Mouse (Mus musculus): ENCODE results near the gene Arid2.

Gene Arid2

GRCm38 (mm10) chr15:96345312-96345849, 58.1 kb downstream of the Arid2 start:
- no peak for DNase-seq

DNA sequence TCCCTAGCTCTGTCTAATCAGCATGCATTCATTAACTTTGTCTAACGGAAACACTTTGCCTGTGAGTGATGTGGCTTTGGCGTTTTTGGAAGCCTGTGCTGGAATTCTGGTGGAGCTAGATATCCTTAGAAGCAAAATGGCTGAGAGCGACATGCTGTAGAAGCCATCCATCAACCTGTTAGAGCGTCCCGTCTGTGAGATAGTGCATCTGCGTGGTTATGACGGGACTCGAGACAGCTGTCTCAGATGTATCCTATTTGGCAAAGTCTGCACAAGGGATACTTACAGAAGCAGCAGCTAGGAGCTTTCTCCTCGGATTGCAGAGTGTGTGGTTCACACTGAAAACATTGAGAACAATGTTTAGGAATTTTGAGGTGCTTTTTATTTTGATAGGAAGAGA, 64.1 kb downstream of the Arid2 start:
- no peak for DNase-seq

GRCm38 (mm10) chr15:96358871-96359270, 71.6 kb downstream of the Arid2 start:
- DNase-seq = no peak

GRCm38 (mm10) chr15:96360614-96361013, 73.3 kb downstream of the Arid2 start:
- no peak for DNase-seq

- no peak for DNase-seq
Observed at GRCm38 (mm10) chr15:96365351-96365750, 78.0 kb downstream of the Arid2 start.

DNA sequence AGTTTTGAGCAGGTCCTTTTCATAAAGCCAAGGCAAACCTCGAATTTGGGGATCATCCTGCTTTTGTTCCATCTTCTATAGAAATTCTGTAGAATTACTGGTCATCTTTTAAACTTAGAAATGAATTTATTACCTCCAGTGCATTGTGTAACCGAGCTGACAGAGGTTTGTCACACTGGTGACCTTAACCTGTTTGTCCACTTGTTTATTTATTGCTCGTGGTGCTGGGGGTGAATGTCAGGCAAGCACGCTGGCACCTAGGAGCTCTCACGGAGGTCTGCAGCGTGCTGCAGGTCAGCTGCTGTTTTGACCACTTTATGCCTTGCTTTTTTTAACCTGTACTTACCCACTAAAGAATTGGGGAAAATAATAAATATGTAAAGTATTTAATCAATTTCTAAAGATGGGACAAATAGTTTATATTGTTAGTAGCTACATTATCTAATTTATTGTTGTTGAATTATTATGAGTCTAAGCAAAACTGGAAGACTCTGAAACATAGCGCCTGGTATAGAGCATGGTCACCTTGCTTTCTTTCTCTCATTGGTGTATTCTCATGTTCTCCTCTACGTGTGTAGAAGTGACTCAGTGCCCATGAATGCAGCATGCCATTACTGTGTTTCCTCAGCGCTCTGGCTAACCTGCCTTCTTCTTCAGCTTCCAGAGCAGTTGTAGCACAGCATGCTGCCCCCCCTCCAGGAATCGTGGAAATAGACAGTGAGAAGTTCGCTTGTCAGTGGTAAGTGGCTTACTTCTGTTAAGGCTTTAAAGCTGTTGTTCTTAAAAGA, 79.1 kb downstream of the Arid2 start:
- DNase-seq = no peak

- DNase-seq = no peak
Observed at GRCm38 (mm10) chr15:96371311-96371710, 84.0 kb downstream of the Arid2 start.

GRCm38 (mm10) chr15:96372628-96373027, 85.3 kb downstream of the Arid2 start:
- DNase-seq = no peak

DNA sequence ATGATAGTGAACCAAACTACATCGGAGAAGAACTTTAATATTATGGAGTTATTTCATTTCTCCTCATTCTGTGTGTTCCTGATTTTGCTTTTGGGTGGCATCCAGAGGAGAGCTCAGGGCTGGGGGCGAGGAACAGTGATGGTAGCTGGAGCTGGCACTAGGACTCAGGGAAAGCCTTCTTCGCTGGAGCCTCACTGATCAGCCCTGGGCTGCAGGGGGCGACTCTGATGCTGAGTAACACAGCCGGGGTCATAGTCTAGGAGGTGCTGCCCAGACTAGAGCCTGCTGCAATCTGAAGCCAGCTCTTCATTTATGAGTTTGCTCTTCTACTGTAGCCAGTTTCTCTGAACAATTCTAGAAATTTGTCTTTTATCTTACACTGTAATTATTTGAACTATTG, 85.8 kb downstream of the Arid2 start:
- DNase-seq = peak in 1 of 2 experiments; percentile 7

DNA sequence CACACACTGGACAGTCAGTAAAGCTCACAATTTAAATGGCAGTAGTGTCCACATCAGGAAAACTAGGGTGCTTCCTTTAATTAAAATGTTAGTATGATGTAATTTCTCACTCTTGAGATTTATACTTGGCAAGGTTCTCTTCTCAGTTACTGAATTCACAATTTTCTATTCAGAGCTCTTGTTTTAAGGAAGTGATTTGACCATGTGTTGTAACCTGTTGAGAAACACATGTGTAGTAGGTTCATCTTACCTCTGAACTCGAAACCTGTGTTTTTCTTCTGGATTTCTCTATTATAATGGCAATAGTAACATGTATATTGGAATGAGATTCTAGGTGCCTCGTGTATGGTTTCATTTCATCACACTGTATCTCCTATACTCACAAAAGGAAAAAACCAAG, 88.9 kb downstream of the Arid2 start:
- no peak for DNase-seq

GRCm38 (mm10) chr15:96377263-96377662, 89.9 kb downstream of the Arid2 start:
- no peak for DNase-seq

DNA sequence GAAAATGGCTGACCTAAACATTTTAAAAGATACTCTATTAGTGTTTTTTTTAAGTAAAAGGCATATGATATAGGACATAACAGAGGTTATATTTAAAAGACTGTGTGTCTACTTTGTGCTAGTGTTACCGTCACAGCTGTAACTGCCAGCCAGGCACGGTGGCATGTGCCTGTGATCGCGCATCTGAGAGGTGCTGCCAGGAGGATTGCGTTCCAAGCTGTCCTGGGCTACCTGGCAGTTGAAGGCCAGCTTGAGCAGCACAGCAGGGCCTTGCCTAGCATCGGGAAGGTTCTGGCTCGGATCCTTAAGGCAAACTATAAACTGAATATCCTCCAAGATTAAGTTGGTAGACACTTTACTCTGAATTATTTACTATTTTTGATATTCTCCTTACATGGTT, 90.4 kb downstream of the Arid2 start:
- DNase-seq = no peak

DNA sequence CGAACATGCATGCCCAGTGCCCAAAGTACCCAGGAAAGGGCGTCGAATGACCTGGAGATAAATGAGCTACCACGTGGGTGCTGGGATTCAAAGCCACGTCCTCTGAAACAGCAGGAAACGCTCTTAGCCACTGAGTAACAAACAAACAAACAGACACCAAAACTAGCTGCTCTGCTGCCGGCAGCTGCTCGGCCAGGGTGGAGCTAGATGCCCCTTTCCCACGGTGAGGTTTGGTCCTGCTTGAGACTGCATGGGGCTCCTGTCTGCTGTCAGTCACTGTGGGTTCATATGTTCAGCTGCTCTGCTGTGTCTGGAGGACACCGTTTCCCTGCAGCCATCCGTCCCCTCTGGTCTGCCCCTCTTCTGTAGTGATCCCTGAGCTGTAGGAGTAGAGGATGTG, 94.9 kb downstream of the Arid2 start:
- DNase-seq = no peak

DNA sequence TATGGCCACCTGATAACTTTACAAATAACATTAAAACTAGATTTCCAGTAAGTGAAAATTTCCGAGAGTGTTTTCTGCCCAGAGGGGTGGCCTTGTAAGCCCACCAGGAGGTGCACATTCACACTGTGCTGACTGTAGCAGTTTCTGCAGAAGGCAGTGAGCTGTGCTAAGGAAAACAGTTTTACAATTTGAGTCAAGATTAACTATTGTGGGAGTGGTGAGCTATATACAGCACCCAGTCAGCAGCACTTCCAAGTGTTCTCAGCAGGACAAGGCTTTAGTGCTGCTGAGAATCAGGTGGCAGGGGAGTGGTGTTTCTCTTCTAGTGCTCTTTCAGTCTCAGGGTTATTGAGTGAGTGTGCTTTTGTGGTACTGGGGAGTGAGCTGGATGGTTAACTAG, 101.2 kb downstream of the Arid2 start:
- no peak for DNase-seq

DNA sequence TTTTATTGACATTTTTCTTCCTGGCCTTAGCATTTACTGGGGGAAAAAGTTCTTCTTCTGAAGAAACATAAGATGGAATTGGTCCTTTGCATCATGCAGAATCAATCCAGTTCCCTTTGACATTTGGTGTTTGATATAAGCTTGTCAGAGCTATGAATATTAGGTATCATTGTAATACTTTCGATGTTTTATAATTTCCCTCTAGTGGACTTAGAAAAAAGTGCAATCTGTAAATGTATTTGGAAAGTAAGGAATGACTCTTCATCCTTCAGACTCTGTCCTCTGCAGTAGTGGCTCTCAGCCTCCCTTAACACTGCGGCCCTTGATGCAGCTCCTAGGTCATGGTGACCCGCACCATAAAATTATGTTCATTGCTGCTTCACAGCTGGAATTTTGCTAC, 105.6 kb downstream of the Arid2 start:
- no peak for DNase-seq

DNA sequence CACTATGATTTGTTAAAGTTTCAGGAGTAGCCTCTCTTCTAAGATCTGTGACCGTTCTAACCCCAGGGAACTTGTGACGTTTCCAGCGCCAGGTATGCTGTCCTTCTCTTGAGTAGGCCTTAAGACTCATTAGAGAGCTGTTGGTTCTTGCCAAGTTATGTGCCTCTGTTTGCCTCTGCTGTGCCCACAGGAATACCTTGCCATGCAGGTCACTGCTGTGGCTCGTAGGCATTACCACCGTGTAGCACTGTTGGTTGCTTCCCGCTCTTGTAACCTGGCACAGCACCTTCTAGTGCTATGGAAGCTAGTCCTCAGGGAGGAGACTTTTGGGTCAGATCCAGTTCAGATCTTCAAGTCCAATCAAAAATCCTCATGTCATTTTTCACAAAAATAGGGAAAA, 107.8 kb downstream of the Arid2 start:
- DNase-seq = no peak

DNA sequence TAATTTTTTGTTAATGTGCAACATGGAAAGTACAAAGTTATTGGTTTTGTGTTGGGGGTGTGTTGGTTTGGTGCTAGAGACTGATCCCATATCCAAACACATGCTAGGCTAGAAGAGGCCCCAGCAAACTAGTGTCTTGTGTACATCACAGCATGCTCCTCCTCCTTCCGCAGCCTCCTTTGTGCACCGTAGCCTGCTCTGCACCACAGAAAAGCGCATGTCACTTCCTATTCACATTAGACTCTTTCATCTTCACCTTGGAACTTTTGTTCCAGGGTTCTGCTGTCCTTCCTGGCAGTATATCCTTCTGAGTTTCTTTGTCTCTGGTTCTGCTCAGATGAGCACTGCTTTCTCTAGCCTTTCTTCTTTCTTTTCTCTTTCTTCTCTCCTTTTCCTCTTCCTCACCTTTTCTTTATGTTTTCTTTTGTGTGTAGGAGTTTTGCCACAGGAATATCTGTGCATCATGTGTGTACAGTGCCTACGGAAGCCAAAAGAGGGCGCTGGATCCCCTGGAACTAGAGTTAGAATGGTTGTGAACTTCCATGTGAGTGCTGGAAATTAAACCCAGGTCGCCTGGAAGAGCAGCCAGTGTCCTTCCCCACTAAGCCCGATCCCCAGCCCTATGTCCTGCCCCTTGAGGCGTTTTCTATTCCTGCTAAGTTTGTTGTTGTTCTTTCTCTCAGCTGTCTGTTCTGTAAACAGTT, 109.5 kb downstream of the Arid2 start:
- DNase-seq = no peak

DNA sequence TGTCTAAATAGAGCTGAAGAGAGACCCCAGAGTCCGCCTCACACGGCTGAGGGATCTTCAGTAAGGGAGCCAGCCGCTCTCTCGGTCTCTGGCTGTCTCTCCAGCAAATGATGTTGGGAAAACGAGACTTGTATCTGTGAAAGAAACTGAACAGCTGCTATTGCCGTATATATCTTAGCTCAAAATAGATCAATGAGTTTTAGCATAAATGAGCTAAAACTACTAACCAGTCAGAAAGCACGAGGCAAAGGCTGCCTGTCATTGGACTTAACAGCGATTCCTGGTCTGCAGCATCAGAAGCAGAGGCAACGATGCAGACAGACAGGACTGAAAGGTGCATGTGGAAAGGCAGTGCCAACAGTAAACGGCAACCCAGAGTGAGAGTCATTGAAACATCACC, 111.0 kb downstream of the Arid2 start:
- no peak for DNase-seq

- DNase-seq = no peak
Observed at GRCm38 (mm10) chr15:96405548-96405947, 118.2 kb downstream of the Arid2 start.

DNA sequence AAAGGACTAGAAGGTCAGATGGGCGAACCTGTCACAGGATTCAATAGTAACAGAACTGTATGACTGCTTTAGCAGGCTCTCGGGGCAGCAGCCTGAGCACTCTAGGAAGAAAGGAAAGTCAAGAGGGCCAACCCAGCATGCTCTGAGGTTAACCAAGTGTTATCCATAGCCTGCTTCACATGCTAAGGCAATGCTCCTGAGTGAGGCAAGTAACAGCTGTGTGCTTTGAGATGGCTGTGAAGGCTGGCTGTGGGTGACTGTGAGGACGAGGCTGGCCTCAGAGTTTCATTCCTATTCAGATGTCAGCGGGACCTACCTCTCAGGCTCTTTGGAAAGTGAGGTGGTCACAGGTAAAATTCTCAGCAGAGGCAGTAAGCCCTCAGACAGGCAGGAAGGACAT, 118.9 kb downstream of the Arid2 start:
- DNase-seq = no peak

GRCm38 (mm10) chr15:96407151-96407550, 119.8 kb downstream of the Arid2 start:
- no peak for DNase-seq

- DNase-seq = no peak
Observed at GRCm38 (mm10) chr15:96408717-96409121, 121.4 kb downstream of the Arid2 start.

- no peak for DNase-seq
Observed at GRCm38 (mm10) chr15:96418161-96418560, 130.8 kb downstream of the Arid2 start.

DNA sequence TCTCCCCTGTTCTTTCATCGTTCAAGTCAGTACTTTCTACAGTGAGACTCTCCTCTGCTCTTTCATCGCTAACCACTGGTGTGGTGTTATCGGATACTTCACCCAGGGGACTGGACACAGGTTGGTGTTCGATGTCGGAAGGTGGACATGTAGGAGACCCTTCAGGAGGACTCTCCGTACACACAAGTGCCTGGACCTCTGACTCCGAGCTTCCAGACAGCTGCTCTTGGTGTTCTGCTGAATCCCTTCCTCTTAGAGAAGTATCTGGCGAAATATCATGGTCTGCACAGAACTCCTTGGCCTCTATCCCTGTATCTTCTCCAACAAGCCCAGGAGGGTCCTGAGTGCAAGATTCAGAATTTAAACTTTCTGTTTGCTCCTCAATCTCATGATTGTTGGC, 132.6 kb downstream of the Arid2 start:
- no peak for DNase-seq

Data from B cell, adult 2 months (primary cell).